Mouse (Mus musculus) brain, embryonic 14.5 days (tissue): ENCODE results near the gene Fsd1l. TPM values are rescaled to one million over a fixed set of nuclear protein-coding genes. Genes with fewer than 3 reads are reported as not detected.
A peak's percentile ranks its signal among the peaks of the same experiment; 100 is the strongest.

Experiments
- DNase-seq: peaks from one replicate; pipeline ENCODE4 v3.0.0-alpha.2; 2011; ENCODE audit warnings: low read depth
- CTCF ChIP-seq: fragments of 200-500 bp; IDR thresholded peaks from 2 replicates; pipeline ENCODE4 v1.5.1; 2012; ENCODE audit warnings: inconsistent platforms, mild to moderate bottlenecking, moderate library complexity, borderline replicate concordance; ENCODE audit not compliant: insufficient read depth, insufficient read length; ENCODE audit errors: extremely low read depth
- POLR2A ChIP-seq: fragments of 200-500 bp; IDR thresholded peaks from 2 replicates; pipeline ENCODE4 v1.6.1; 2012; ENCODE audit warnings: mild to moderate bottlenecking, inconsistent platforms, borderline replicate concordance; ENCODE audit not compliant: poor library complexity, insufficient read depth, insufficient read length, severe bottlenecking; ENCODE audit errors: extremely low read depth
- polyA plus RNA-seq: library from polyadenylated mRNA; depleted of rRNA; stranded (reverse); fragments of >200 nt; gene quantifications from 2 replicates; pipeline ENCODE4 v1.2.3, GENCODE M21; 2012; rRNA removed

Fsd1l gene
- polyA plus RNA-seq: 24.9 and 27.1 TPM in 2 replicates

DNA sequence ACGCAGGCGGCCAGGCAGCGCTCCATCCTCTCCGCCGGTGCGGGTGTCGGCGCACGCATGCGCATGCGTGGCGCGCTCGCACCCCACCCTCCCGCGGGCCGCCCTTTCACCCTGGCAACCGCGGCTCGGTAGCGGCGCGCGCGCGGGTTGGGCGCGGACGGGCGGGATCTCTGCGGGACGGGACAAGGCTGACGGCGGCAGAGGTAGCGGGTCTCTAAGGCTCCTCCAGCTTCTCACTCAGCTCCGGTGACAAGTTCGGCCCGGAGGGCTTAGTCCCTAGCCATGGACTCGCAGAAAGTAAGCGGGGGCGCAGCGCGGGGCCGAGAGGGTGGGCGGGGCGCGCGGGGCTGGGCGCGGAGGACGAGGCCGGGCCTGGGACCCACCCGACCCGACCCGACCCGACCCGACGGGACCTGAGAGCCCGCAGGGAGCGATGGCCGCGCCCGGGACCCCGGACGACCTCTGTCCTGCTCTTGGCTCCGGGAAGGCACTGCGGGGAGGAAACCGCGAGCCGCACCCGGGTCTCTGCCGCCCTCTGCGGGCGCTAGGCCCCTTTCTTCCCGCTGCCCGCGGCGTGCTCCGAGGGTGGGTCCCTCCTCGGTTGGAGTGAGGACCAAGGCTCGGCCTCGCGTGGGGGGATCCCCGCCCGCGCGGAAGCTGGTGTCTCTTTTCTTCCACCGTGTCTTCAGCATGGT lies at the start of gene Fsd1l:
Gene Fsd1l (plus strand): TSS at position 156 of the 695 bp plus-strand sequence.
- peak; percentile 93 for DNase-seq
- peak; percentile 35; the same call in 1 of the 2 replicates for TF ChIP-seq CTCF
- peak; percentile 94 for TF ChIP-seq POLR2A

DNA sequence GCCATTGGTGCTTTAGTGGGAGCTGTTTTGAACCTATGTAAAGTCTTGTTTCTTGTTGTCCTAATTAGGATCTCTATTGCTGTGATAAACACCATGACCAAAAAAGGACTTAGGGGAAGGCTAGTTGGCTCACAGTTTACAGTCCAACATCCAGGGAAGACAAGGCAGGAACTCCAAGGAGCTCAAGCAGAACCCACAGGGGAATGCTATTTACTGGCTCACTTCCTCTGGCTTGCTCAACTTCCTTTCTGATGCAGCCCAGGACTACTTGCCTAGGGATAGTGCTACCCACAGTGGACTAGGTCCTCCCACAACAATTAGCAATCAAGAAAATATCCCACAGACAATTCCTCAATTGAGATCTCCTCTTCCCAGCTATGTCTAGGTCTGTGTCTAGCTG lies 43.6 kb upstream of the Fsd1l start:
- TF ChIP-seq CTCF (no peak), POLR2A (no peak)
- no peak for DNase-seq

DNA sequence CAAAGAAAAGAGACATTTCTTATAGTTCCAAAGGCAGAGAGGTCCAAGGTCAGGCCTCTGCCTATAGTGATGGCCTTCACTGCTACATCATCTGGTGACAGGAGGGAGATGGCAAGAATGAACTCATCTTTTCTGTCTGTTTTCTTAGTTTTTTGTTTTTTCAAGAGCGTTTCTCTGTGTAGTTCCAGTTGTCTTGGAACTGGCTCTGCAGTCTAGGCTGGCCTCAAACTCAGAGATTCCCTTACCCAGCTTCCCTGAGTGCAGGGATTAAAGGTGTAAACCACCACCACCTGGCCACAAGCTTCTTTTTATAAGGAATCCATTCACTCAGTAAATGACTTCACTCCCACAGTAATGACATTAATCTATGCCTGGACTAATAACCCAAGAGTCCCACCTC lies 42.3 kb upstream of the Fsd1l start:
- TF ChIP-seq POLR2A (no peak), CTCF (no peak)
- no peak for DNase-seq

DNA sequence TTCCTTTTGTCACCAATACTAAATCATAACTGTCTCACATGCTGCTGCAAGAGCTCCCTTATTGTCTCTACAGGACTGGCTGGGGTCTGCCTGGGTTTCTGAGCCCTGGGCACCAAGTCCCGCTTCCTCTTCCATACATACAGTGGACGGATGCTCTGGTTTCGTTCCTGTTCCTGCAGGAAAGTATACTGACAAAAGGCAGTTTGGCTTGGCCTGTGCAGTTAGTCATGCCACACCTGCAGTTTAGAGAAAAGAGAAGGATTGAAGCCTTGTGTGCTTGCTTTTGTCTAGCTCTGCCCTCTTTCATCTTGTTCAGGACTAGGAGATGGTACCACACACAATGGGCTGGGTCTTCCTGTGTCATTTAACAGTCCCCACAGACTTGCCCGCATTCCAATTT lies 41.8 kb upstream of the Fsd1l start:
- TF ChIP-seq POLR2A: no peak
- no peak for TF ChIP-seq CTCF
- no peak for DNase-seq

GRCm38 (mm10) chr4:53590163-53590562 lies 41.1 kb upstream of the Fsd1l start:
- TF ChIP-seq CTCF (no peak), POLR2A (no peak)
- DNase-seq: no peak

DNA sequence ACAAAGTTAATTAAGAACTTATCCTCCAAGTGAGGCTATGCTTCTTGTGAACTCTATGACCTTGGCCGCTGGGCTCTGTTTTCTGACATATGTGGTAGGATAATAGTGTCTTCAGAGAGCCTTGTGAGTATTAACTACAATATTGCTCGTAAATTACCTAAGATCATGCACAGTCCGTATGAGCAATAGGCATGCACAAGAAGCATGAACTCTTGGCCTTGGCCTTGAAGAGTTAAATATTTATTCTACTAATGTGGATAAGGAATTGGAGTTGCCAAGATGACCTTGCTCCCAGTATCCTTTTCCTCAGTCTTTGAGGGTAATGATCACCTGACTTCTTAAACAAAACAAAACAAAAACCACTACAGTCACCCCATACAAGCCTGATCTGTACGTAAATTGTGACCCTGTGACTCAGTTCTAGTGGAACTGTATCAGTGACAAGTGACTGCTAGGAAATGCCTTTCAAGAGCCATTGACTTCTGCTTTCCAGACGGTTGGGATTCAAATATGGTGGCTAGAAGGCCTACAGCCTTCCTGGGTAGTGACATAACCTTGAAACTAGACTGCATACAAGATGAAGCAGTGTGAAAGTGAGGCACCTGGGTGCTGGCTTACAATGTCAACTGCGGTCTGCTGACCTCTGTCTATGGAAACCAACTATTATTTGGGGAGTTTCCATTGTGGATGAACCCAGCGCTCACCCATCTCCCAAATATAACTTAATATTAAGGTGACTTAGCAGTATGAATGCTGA lies 40.4 kb upstream of the Fsd1l start:
- TF ChIP-seq POLR2A (no peak), CTCF (no peak)
- no peak for DNase-seq

DNA sequence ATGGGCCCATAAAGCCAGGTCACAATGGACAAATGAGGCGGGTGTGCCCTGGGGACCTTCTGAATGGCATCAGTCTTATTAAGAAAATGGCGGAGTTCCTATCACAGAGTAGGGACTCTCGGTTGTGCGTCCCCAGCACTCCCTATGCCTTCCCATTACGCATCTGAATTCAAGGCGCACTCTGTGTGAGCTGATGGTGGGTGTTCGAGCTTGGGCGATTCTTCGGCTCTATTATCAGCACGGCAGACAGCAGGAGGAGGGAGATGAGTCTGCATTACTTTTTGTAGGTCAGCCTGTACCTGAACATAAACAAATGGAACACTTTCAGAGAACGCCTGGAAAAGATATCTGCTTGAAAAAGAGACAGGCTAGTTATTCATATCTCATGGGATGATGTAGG lies 39.7 kb upstream of the Fsd1l start:
- DNase-seq: peak; percentile 13
- TF ChIP-seq CTCF: no peak
- TF ChIP-seq POLR2A: no peak

DNA sequence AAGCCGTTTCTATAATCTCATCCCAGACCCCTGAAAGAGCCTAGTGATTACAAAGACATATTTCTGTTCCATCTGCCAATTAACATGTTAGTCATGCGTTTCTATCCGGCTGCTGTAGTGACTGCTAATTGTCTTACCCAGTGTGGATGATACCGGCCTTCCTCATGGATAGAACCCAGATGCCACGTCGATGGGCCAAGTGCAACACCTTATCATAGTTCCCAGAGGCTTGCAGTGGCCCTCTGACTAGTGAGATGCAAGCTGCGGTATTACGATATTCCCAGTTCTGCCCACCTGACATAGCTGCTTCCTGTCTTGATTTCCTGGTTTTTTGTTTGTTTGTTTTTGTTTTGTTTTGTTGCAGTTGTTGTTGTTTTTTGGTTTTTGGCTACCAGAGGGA lies 39.3 kb upstream of the Fsd1l start:
- DNase-seq: peak; percentile 50

DNA sequence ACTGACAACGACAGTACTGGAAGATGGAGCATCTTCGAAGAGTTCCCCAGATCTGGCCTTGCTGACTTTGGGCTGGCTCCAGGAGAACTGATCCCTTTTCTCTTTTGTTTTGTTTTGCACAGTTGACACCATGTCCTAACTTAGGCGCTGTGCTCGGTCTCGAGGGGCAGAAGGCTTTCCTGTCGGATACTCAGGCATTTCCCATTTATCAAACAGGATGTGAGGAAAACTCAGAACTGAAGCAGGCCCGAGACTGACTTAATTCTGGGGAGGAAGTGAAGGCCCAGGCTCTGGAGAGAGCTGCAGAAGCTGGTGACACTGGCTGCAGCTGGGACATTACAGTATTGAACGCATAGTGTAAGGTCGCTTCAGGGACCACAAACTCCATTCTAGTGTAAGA lies 38.9 kb upstream of the Fsd1l start:
- DNase-seq: no peak
- TF ChIP-seq POLR2A (no peak), CTCF (no peak)

More for the DNA sequence above, 39.3 kb upstream of the Fsd1l start:
- TF ChIP-seq POLR2A (no peak), CTCF (no peak)

- peak; percentile 74 for TF ChIP-seq CTCF
- no peak for TF ChIP-seq POLR2A
Measured at GRCm38 (mm10) chr4:53594204-53594603, 37.1 kb upstream of the Fsd1l start.

DNA sequence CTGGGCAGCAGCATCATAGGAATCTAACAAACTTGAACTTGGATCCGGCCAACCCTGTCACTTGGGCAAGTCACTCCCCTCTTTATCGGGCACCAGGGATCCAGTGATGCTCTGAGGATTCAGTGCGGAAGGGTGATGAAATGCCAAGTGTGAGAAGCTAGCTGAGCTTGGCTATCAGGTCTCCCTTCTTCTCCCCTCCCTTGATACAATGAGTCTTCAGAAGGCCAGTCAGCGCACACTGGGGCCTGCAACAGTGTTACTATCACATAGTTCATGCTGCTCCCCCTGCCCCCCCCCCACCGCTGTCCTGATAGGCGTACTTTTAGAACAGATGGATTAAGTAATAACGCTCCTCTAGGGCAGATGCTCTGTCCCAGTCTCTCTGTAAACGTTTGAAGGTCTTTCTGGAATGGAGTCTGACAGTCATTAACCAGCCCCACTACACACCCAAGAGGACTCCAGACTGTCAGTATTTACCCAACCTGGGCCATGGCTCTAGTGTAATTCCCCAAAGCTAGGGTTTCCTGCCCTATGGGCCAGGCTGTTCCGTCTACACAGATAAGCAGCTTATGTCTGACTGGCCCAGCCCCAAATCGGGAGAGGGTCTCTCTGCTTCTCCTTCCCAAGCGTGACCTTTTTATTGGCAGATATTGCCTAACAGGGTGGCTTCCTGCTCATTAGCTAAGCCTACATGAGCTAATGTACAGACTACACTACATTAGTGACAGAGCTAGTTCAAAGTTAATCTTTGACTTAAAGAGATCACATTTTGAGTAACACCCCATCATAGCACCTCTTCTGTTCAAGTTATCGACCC lies 35.8 kb upstream of the Fsd1l start:
- peak; percentile 52 for DNase-seq
- TF ChIP-seq CTCF (no peak), POLR2A (no peak)

More at GRCm38 (mm10) chr4:53594204-53594603, 37.1 kb upstream of the Fsd1l start:
- peak; percentile 90 for DNase-seq
